Mouse (Mus musculus): ENCODE measurements around the gene Pou2f3. TPM values are rescaled to one million over a fixed set of nuclear protein-coding genes. Genes with fewer than 3 reads are reported as not detected.

Pou2f3 gene
- polyA plus RNA-seq, 1 experiment, result 0.13 TPM

GRCm38 (mm10) chr9:43224771-43225355 is 14.7 kb upstream of the Pou2f3 start:
- no peak for TF ChIP-seq POLR2A (IDR thresholded peaks at IDR 0.05; ENCODE audit: extremely low read depth, insufficient read depth, low read length)
- no peak overlapping the region for H3K27ac ChIP-seq (ENCODE audit: insufficient read depth, low read length)
- no peak overlapping the region for H3K4me3 ChIP-seq (ENCODE audit: insufficient read depth, low read length)
- no peaks in the 10 kb centered on the region for H3K4me1 ChIP-seq (ENCODE audit: control insufficient read depth, insufficient read depth, low read length)

GRCm38 (mm10) chr9:43222429-43222715 is 12.2 kb upstream of the Pou2f3 start:
- TF ChIP-seq POLR2A (IDR thresholded peaks at IDR 0.05; ENCODE audit: extremely low read depth, insufficient read depth, low read length) (no peak), CTCF (IDR thresholded peaks at IDR 0.05; ENCODE audit: extremely low read depth, insufficient read depth, low read length) (no peak)
- H3K4me3 ChIP-seq (ENCODE audit: insufficient read depth, low read length), result no peak overlapping the region

GRCm38 (mm10) chr9:43221643-43222428 is 11.7 kb upstream of the Pou2f3 start:
- TF ChIP-seq POLR2A (IDR thresholded peaks at IDR 0.05; ENCODE audit: extremely low read depth, insufficient read depth, low read length), result no peak
- TF ChIP-seq CTCF (IDR thresholded peaks at IDR 0.05; ENCODE audit: extremely low read depth, insufficient read depth, low read length), result peak; percentile 92
- Histone ChIP-seq H3K4me3 (ENCODE audit: insufficient read depth, low read length) (no peak overlapping the region), H3K27ac (ENCODE audit: insufficient read depth, low read length) (no peak overlapping the region), H3K4me1 (ENCODE audit: control insufficient read depth, insufficient read depth, low read length) (no peaks in the 10 kb centered on the region)

More at GRCm38 (mm10) chr9:43222429-43222715, 12.2 kb upstream of the Pou2f3 start:
- no peak overlapping the region for H3K27ac ChIP-seq (ENCODE audit: insufficient read depth, low read length)
- H3K4me1 ChIP-seq (ENCODE audit: control insufficient read depth, insufficient read depth, low read length), result no peaks in the 10 kb centered on the region

GRCm38 (mm10) chr9:43210771-43211450 is 742 bp upstream of the Pou2f3 start:
- no peaks in the 10 kb centered on the region for H3K4me1 ChIP-seq (ENCODE audit: control insufficient read depth, insufficient read depth, low read length)
- H3K27ac ChIP-seq (ENCODE audit: insufficient read depth, low read length), result no peak overlapping the region
- TF ChIP-seq CTCF (IDR thresholded peaks at IDR 0.05; ENCODE audit: extremely low read depth, insufficient read depth, low read length), result peak; percentile 81
- no peak for TF ChIP-seq POLR2A (IDR thresholded peaks at IDR 0.05; ENCODE audit: extremely low read depth, insufficient read depth, low read length)
- H3K4me3 ChIP-seq (ENCODE audit: insufficient read depth, low read length), result no peak overlapping the region

- Histone ChIP-seq H3K27ac (ENCODE audit: insufficient read depth, low read length) (no peak overlapping the region), H3K4me1 (ENCODE audit: control insufficient read depth, insufficient read depth, low read length) (no peaks in the 10 kb centered on the region), H3K4me3 (ENCODE audit: insufficient read depth, low read length) (no peak overlapping the region)
- no peak for TF ChIP-seq CTCF (IDR thresholded peaks at IDR 0.05; ENCODE audit: extremely low read depth, insufficient read depth, low read length)
These were observed 4.2 kb downstream of the Pou2f3 start for GRCm38 (mm10) chr9:43206022-43206390.

- Histone ChIP-seq H3K4me1 (ENCODE audit: control insufficient read depth, insufficient read depth, low read length) (no peaks in the 10 kb centered on the region), H3K4me3 (ENCODE audit: insufficient read depth, low read length) (no peak overlapping the region), H3K27ac (ENCODE audit: insufficient read depth, low read length) (no peak overlapping the region)
- no peak for TF ChIP-seq POLR2A (IDR thresholded peaks at IDR 0.05; ENCODE audit: extremely low read depth, insufficient read depth, low read length)
These were observed 4.7 kb downstream of the Pou2f3 start for GRCm38 (mm10) chr9:43205343-43206021.

GRCm38 (mm10) chr9:43200212-43200611 is 10.0 kb downstream of the Pou2f3 start:
- no peaks in the 10 kb centered on the region for H3K4me1 ChIP-seq (ENCODE audit: control insufficient read depth, insufficient read depth, low read length)
- H3K27ac ChIP-seq (ENCODE audit: insufficient read depth, low read length), result no peak overlapping the region
- no peak overlapping the region for H3K4me3 ChIP-seq (ENCODE audit: insufficient read depth, low read length)
- TF ChIP-seq POLR2A (IDR thresholded peaks at IDR 0.05; ENCODE audit: extremely low read depth, insufficient read depth, low read length), result no peak
- no peak for TF ChIP-seq CTCF (IDR thresholded peaks at IDR 0.05; ENCODE audit: extremely low read depth, insufficient read depth, low read length)

- Histone ChIP-seq H3K27ac (ENCODE audit: insufficient read depth, low read length) (no peak overlapping the region), H3K4me1 (ENCODE audit: control insufficient read depth, insufficient read depth, low read length) (no peaks in the 10 kb centered on the region), H3K4me3 (ENCODE audit: insufficient read depth, low read length) (no peak overlapping the region)
- TF ChIP-seq CTCF (IDR thresholded peaks at IDR 0.05; ENCODE audit: extremely low read depth, insufficient read depth, low read length) (no peak), POLR2A (IDR thresholded peaks at IDR 0.05; ENCODE audit: extremely low read depth, insufficient read depth, low read length) (no peak)
These were observed 16.2 kb downstream of the Pou2f3 start for GRCm38 (mm10) chr9:43194001-43194400.

- H3K27ac ChIP-seq (ENCODE audit: insufficient read depth, low read length), result no peak overlapping the region
- TF ChIP-seq CTCF (IDR thresholded peaks at IDR 0.05; ENCODE audit: extremely low read depth, insufficient read depth, low read length), result no peak
- no peak for TF ChIP-seq POLR2A (IDR thresholded peaks at IDR 0.05; ENCODE audit: extremely low read depth, insufficient read depth, low read length)
These were observed 18.6 kb downstream of the Pou2f3 start for GRCm38 (mm10) chr9:43191561-43191960.

GRCm38 (mm10) chr9:43189021-43189356 is 21.2 kb downstream of the Pou2f3 start:
- Histone ChIP-seq H3K4me3 (ENCODE audit: insufficient read depth, low read length) (no peak overlapping the region), H3K27ac (ENCODE audit: insufficient read depth, low read length) (no peak overlapping the region), H3K4me1 (ENCODE audit: control insufficient read depth, insufficient read depth, low read length) (no peaks in the 10 kb centered on the region)
- no peak for TF ChIP-seq CTCF (IDR thresholded peaks at IDR 0.05; ENCODE audit: extremely low read depth, insufficient read depth, low read length)
- no peak for TF ChIP-seq POLR2A (IDR thresholded peaks at IDR 0.05; ENCODE audit: extremely low read depth, insufficient read depth, low read length)

More at GRCm38 (mm10) chr9:43191561-43191960, 18.6 kb downstream of the Pou2f3 start:
- Histone ChIP-seq H3K4me3 (ENCODE audit: insufficient read depth, low read length) (no peak overlapping the region), H3K4me1 (ENCODE audit: control insufficient read depth, insufficient read depth, low read length) (no peaks in the 10 kb centered on the region)
